Mouse (Mus musculus) kidney, postnatal 0 days (tissue): ENCODE results near the gene Samd4. TPM values are rescaled to one million over a fixed set of nuclear protein-coding genes. Genes with fewer than 3 reads are reported as not detected.

Source experiments
- ATAC-seq: fragments of 200-750 bp; cut with Nextera tagmentation; replicated peaks from 2 replicates; pipeline ENCODE4 v1.8.0; 2017; ENCODE audit warnings: low read depth, moderate number of reproducible peaks, moderate TSS enrichment, moderate library complexity; ENCODE audit not compliant: low FRiP score
- DNase-seq: peaks from one replicate; pipeline ENCODE4 v3.0.0-alpha.2; 2016; ENCODE audit warnings: low spot score
- H3K27ac ChIP-seq: fragments of 300-500 bp; sonication (generic); 2 replicates; pipeline ENCODE4 v1.5.1; 2014; ENCODE audit warnings: mild to moderate bottlenecking
- H3K27me3 ChIP-seq: fragments of 300-500 bp; sonication (generic); 2 replicates; pipeline ENCODE4 v1.6.1; 2014; ENCODE audit warnings: low read length, mixed read lengths; ENCODE audit not compliant: insufficient read depth
- H3K36me3 ChIP-seq: fragments of 300-500 bp; sonication (generic); 2 replicates; pipeline ENCODE4 v1.6.1; 2014; ENCODE audit warnings: low read length, mixed read lengths; ENCODE audit not compliant: insufficient read depth
- H3K4me1 ChIP-seq: fragments of 300-500 bp; sonication (generic); replicated peaks from 2 replicates; pipeline ENCODE4 v1.6.1; 2014; ENCODE audit warnings: antibody characterized with exemption, low read length, mixed read lengths; ENCODE audit not compliant: insufficient read depth
- H3K4me2 ChIP-seq: fragments of 300-500 bp; sonication (generic); 2 replicates; pipeline ENCODE4 v1.6.1; 2014; ENCODE audit warnings: mild to moderate bottlenecking, low read length, moderate library complexity, mixed read lengths
- H3K4me3 ChIP-seq: fragments of 300-500 bp; sonication (generic); replicated peaks from 2 replicates; pipeline ENCODE4 v1.5.1; 2014; ENCODE audit warnings: low read depth, low read length
- H3K9ac ChIP-seq: fragments of 300-500 bp; sonication (generic); 2 replicates; pipeline ENCODE4 v1.6.1; 2014; ENCODE audit warnings: low read depth, low read length
- H3K9me3 ChIP-seq: fragments of 300-500 bp; sonication (generic); replicated peaks from 2 replicates; pipeline ENCODE4 v1.6.1; 2016; ENCODE audit warnings: low read length, inconsistent platforms, mixed read lengths
- CTCF ChIP-seq: IDR thresholded peaks from 2 replicates; pipeline ENCODE4 v1.5.1; 2016; ENCODE audit warnings: antibody characterized with exemption, low read depth, mild to moderate bottlenecking, moderate library complexity
- WGBS: fragments of 180-500 bp; shearing (Covaris S2); extraction: QIAGEN DNeasy Blood & Tissue Kit; methylation state at CpG from one replicate; pipeline ENCODE4 v1.1.7; 2014; 5-methylcytosine and 5-hydroxymethylcytosine counted together
- polyA plus RNA-seq: library from polyadenylated mRNA; unstranded; fragments of >200 nt; fragmentation: Nextera tagmentation; extraction: Ambion mirVana; gene quantifications from 2 replicates; pipeline ENCODE4 v1.2.1, GENCODE M21; 2015

Samd4 gene
- polyA plus RNA-seq, 1 experiment from 2014 or later: 4.4 TPM

- DNase-seq (no peak), ATAC-seq (no peak)
- WGBS: 59% methylated on average over 3 of the region's 3 CpGs
- H3K9ac ChIP-seq: no peak overlapping the region
- no peaks in the 10 kb centered on the region for H3K4me1 ChIP-seq
- no peak overlapping the region for H3K27ac ChIP-seq
- no peak overlapping the region for H3K4me2 ChIP-seq
- TF ChIP-seq CTCF: no peak
- no peaks in the 10 kb centered on the region for H3K27me3 ChIP-seq
- no peaks in the 10 kb centered on the region for H3K36me3 ChIP-seq
- no peaks in the 10 kb centered on the region for H3K9me3 ChIP-seq
- H3K4me3 ChIP-seq: no peak overlapping the region
Observed at GRCm38 (mm10) chr14:46898626-46899025, 16.0 kb downstream of the Samd4 start.

- no peak for TF ChIP-seq CTCF
- 58% methylated on average over 9 of the region's 9 CpGs for whole genome bisulfite sequencing
- DNase-seq: no peak
- H3K4me1 ChIP-seq: no peaks in the 10 kb centered on the region
- H3K9me3 ChIP-seq: no peaks in the 10 kb centered on the region
- no peak for ATAC-seq
- no peak overlapping the region for H3K27ac ChIP-seq
- no peaks in the 10 kb centered on the region for H3K36me3 ChIP-seq
- no peak overlapping the region for H3K4me3 ChIP-seq
- H3K27me3 ChIP-seq: no peaks in the 10 kb centered on the region
- no peak overlapping the region for H3K4me2 ChIP-seq
- no peak overlapping the region for H3K9ac ChIP-seq
Observed at GRCm38 (mm10) chr14:46902498-46903087, 19.9 kb downstream of the Samd4 start.

- Histone ChIP-seq H3K27ac (no peak overlapping the region), H3K4me1 (no peaks in the 10 kb centered on the region), H3K9ac (no peak overlapping the region), H3K9me3 (no peaks in the 10 kb centered on the region), H3K27me3 (no peaks in the 10 kb centered on the region), H3K36me3 (no peaks in the 10 kb centered on the region), H3K4me2 (no peak overlapping the region), H3K4me3 (no peak overlapping the region)
- no peak for ATAC-seq
- WGBS: 85% methylated on average over 4 of the region's 4 CpGs
- no peak for DNase-seq
- TF ChIP-seq CTCF: no peak
Observed at GRCm38 (mm10) chr14:46904276-46904675, 21.6 kb downstream of the Samd4 start.

GRCm38 (mm10) chr14:46908858-46909257, 26.2 kb downstream of the Samd4 start:
- no peak for TF ChIP-seq CTCF
- ATAC-seq (no peak), DNase-seq (no peak)
- WGBS: 60% methylated on average over 8 of the region's 8 CpGs
- Histone ChIP-seq H3K4me3 (no peak overlapping the region), H3K4me2 (no peak overlapping the region), H3K27ac (no peak overlapping the region), H3K36me3 (no peaks in the 10 kb centered on the region), H3K9ac (no peak overlapping the region), H3K4me1 (no peaks in the 10 kb centered on the region), H3K27me3 (no peaks in the 10 kb centered on the region), H3K9me3 (no peaks in the 10 kb centered on the region)

- TF ChIP-seq CTCF: no peak
- Histone ChIP-seq H3K9ac (no peak overlapping the region), H3K4me2 (no peak overlapping the region), H3K36me3 (no peaks in the 10 kb centered on the region), H3K27me3 (no peaks in the 10 kb centered on the region), H3K4me1 (no peaks in the 10 kb centered on the region), H3K27ac (no peak overlapping the region), H3K4me3 (no peak overlapping the region), H3K9me3 (no peaks in the 10 kb centered on the region)
- DNase-seq: no peak
- WGBS: 83% methylated on average over 7 of the region's 7 CpGs
- no peak for ATAC-seq
Observed at GRCm38 (mm10) chr14:46912496-46912895, 29.8 kb downstream of the Samd4 start.

GRCm38 (mm10) chr14:46914356-46914755, 31.7 kb downstream of the Samd4 start:
- H3K9ac ChIP-seq: no peak overlapping the region

GRCm38 (mm10) chr14:46915555-46915954, 32.9 kb downstream of the Samd4 start:
- Histone ChIP-seq H3K4me3 (no peak overlapping the region), H3K9ac (no peak overlapping the region), H3K4me2 (no peak overlapping the region), H3K27me3 (no peaks in the 10 kb centered on the region), H3K4me1 (no peaks in the 10 kb centered on the region), H3K36me3 (no peaks in the 10 kb centered on the region), H3K27ac (no peak overlapping the region), H3K9me3 (no peaks in the 10 kb centered on the region)
- DNase-seq (peak; percentile 30), ATAC-seq (no peak)
- WGBS: 64% methylated on average over 6 of the region's 6 CpGs
- no peak for TF ChIP-seq CTCF

More at GRCm38 (mm10) chr14:46914356-46914755, 31.7 kb downstream of the Samd4 start:
- no peak overlapping the region for H3K4me3 ChIP-seq
- no peaks in the 10 kb centered on the region for H3K9me3 ChIP-seq
- TF ChIP-seq CTCF: no peak
- 62% methylated on average over 6 of the region's 6 CpGs for whole genome bisulfite sequencing
- H3K4me1 ChIP-seq: no peaks in the 10 kb centered on the region
- H3K27me3 ChIP-seq: no peaks in the 10 kb centered on the region
- no peak overlapping the region for H3K4me2 ChIP-seq
- H3K27ac ChIP-seq: no peak overlapping the region
- DNase-seq (peak; percentile 37), ATAC-seq (no peak)
- no peaks in the 10 kb centered on the region for H3K36me3 ChIP-seq
